Mouse (Mus musculus) left cerebral cortex, postnatal 10 days (tissue): ENCODE data around the gene Smc2. TPM values are rescaled to one million over a fixed set of nuclear protein-coding genes. Genes with fewer than 3 reads are reported as not detected.
A peak's percentile ranks its signal among the peaks of the same experiment; 100 is the strongest.
"Not testable (repeated sequence)": the region's sequence is repeated elsewhere in the genome, so short reads cannot be mapped to it uniquely, and the experiment has no call there.

Source experiments
- DNase-seq, 2 experiments: peaks; one replicate each; pipeline ENCODE4 v3.0.0; 2021 to 2022; ENCODE audit warnings: low spot score in 2 of 2, mixed read lengths in 1 of 2; ENCODE audit errors: extremely low spot score in 1 of 2
- intact Hi-C: fragments of 180-260 bp; cut with DNase I; formaldehyde crosslinking; loops from one replicate; pipeline ENCODE4 v1.15.1; 2025
- total RNA-seq, 2 experiments: library from RNA; stranded (reverse); gene quantifications; 2 replicates each; pipeline ENCODE4 v1.2.3; 2021

Gene Smc2
- 1 to 10 TPM; 7.1 to 8.6 TPM for total RNA-seq

DNA sequence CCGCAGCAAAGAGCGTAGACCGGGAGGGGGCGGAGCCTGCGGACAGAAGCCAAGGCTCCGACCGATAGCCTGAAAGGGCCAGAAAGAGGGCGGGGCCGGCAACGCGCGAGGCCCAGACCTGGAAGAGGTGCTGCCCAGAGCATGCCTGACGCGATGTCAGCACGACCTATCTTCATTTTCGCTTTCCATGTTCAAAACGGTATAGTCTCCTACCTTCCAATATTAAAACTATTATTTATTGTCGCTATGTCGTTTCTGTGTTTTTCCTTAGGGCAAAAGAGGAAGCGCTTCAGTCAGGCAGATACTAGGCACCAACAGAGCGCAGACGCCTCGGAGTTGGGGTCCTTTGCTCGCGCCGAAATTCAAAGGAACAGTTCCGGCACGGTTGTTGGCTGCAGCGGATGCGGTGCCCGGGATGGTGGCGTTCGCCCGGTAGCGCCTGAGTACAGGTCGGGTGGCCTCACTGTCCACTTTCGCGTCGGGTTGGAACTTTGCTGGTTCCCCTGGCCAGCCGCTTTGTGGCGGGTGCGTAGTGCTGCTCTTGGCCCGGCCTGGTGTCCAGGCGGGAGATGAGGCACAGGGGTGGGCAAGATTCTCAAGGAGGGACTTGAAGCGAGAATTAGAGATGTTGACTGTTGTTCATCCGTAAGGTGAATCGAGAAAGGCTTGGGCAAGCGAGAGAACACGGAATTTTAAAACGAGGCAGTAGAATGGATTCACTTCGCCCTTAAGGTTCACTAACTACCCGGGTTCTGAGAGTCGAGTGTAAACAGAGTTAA, at the start of gene Smc2:
Gene Smc2 (plus strand): TSS at position 358 of the 779 bp plus-strand sequence.
- peak; percentile 85 to 97 for DNase-seq

DNA sequence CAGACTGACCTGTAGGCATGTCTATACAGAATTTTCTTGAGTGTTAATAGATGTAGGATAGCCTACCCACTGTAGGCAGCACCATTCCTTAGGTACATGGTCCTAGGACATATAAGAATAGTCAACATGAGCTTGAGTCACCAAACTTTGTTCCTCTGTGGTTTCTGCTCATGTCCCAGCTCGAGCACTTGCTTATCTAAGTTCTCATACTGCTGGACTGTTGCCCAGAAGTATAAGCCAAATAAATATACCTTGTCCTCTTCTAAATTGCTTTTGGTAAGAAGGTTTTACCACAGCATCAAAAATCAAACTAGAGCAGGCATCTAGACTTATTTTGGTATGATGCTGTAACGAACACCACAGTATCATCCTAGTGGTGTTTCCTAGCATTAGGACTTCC, 27.5 kb upstream of the Smc2 start:
- intact Hi-C loops: no loop called here
- DNase-seq: no peak

More for the DNA sequence above, at the start of gene Smc2:
- intact Hi-C loops: no loop called here

GRCm38 (mm10) chr4:52423653-52424052, 15.4 kb upstream of the Smc2 start:
- intact Hi-C loops: no loop called here

DNA sequence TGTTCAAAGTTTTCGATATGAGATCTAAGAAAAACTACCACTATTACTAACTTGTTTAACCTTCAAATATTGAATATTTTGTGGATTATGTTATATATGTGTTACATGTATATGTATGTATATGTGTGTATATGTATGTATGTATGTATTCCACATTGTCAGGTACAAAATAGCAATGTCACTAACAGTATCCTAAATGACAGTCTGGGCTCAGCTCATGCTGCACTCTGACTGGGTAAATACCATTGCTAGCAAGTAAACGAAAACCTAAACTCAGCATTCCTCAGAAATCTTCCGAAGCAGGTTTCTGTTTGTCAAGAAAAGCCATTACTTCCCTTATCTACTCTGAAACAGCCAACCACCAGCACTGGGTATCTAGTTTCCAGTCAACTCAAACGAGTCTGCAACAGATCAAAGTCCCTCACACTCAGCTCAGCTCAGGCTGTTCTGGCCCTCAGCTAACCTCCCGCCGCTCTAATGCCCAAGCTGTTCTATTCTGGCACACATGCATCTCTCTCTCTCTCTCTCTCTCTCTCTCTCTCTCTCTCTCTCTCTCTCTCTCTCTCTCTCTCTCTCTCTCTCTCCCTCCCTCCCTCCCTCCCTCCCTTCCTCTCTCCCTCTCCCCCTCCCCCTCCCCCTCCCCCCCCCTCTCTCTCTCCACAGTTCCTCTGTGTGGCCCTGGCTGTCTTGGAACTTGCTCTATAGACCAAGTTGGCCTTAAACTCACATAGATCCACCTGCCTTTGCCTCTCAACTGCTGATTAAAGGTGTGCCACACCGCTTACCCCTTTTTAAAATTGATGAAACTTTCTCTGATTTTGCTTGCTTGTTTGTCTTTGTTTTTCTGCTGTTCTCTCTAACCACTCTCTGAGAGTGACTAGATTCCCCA, 9.5 kb upstream of the Smc2 start:
- intact Hi-C loops: no loop called here
- no peak for DNase-seq

More at GRCm38 (mm10) chr4:52423653-52424052, 15.4 kb upstream of the Smc2 start:
- no peak for DNase-seq

GRCm38 (mm10) chr4:52435551-52435950, 3.5 kb upstream of the Smc2 start:
- intact Hi-C loops, DNase-seq: not testable (repeated sequence)

DNA sequence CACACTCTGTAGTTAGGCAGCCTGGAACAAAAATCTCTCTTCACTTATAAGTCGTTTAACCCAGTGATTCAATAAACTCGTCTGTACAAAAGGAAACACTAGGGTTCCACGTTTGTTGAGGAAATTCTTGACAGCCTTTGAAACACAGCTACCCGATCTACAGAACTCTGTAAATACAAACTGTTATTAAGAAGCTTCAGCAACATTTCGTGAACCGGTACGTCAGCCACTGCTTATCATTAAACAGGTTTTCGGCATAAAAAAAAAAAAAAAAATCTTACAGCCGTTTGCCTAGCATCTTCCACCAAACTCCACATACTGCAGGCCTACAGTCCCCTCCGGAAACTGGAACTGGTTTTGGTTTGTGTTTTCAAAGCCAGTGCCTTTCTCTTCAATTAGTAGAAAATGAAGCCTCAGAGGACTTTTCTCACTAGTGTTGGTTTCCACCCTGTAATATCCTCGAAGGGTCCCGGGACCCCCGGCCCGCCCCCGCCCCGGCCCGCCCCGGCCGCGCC, 615 bp upstream of the Smc2 start:
- intact Hi-C loops: no loop called here
- DNase-seq: no peak

- intact Hi-C loops: no loop called here
- DNase-seq: no peak
These were observed 20.7 kb downstream of the Smc2 start for GRCm38 (mm10) chr4:52459726-52460125.

DNA sequence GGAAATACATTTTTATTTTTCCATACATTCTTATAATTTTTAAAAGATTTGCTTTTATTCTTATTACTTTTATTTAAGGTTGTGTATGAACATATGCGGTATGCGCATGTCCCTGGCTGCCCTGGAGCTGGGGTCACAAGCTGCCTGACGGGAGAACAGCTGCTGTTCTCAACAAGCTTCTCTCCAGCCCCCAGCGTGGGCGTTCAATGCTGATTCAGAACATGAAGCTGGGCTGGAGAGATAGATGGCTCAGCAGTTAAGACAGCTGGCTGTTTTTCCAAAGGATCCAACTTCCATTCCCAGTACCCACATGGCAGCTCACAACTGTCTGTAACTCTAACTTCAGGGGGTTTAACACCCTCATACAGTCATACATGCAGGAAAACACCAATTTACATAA, 22.3 kb downstream of the Smc2 start:
- peak; percentile 19 to 67 for DNase-seq
- intact Hi-C loops: no loop called here

- DNase-seq: no peak
- intact Hi-C loops: no loop called here
These were observed 34.4 kb downstream of the Smc2 start for GRCm38 (mm10) chr4:52473431-52473830.

DNA sequence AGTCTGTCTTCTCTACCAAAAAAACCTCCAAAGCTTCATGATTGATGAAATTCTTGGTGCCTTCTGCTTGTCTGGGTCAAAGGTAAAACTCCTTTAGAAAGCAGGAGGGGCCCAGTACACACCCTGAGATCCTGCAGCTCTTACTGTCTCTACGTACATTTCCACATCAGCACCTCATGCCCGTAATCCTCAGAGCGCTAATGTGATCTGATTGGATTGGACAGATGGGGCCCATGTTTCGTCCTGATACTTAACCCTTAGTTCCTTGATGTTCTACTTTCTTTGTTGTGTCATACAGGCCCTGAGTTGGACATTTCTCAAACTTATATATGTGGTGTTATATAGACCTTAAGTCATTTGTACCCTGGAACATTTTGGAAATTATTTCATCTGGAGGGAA, 48.4 kb downstream of the Smc2 start:
- DNase-seq: no peak
- intact Hi-C loops: no loop called here

- DNase-seq, intact Hi-C loops: not testable (repeated sequence)
These were observed 58.1 kb downstream of the Smc2 start, which contains the start of gene Vma21-ps for GRCm38 (mm10) chr4:52497144-52497543. Gene Vma21-ps (minus strand): TSS chr4:52497244.

DNA sequence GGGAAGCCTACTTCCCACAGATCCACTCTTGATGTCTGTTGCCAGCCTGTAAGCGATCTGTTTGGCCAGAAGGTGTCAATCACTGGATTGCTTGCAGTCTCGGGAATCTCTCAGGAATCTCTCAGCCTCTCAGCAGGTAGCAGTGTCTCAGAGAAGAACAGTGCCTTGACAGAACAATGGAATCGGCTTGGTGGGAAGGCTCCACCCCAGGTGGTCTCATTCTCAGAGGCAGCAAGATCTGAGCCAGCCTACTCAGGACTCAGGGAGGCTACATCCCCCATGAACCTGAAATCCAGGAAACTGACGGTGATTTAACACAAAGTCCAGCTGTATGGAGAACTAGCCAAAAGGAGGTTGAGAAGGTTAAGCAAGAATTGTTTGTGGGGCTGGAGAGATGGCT, 78.5 kb downstream of the Smc2 start:
- no peak for DNase-seq
- intact Hi-C loops: no loop called here

DNA sequence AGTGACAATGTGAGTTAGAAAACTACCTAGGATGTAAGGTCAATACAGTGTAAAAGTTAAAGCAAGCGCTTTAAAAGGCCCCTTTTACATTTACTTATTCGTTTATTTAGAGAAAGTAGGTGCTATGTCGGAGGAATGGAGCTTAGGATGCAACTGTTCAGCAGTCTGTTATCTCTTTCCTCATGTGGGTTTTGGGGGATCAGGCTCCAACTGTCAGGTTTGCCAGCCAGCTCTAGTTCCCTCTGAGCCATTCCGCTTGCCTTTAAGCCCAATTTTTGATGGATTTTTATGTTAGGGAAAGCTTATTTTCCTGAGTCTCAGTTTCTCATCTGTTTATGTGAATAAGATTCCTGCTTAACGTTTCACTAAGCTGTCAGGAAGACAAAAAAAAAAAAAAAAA, 80.3 kb downstream of the Smc2 start:
- no peak for DNase-seq
- intact Hi-C loops: no loop called here

DNA sequence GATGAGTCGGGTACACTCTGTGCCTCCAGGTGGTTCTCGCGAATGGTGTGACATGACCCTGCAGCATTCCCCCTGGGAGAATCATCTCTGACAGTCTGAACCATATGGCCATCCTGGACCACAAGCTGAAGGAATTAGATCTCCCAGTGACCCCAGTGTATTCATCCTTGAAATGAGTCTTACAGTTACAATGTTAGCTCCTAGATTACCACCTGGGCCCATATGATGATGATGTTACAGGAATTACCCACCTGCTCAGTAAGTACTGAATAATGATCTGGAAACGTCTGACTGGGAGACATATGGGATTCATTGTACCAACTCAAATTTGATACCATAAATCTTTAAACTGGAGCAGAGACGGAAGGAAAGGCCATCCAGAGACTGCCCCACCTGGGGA, 87.4 kb downstream of the Smc2 start:
- intact Hi-C loops: no loop called here
- DNase-seq: no peak

- DNase-seq: no peak
- intact Hi-C loops: no loop called here
These were observed 91.6 kb downstream of the Smc2 start for GRCm38 (mm10) chr4:52530636-52531035.

Other genes starting within 250 kb of the Smc2 start
- not detected for gene Vma21-ps, start 58.0 kb downstream of the Smc2 start, total RNA-seq
- gene Toporsl, start 157.0 kb downstream of the Smc2 start, total RNA-seq: not detected